Mouse (Mus musculus) layer of hippocampus, adult 2 months (tissue): Measurements from ENCODE around the gene Hba-a1. TPM values are rescaled to one million over a fixed set of nuclear protein-coding genes. Genes with fewer than 3 reads are reported as not detected.

Experiments used
- DNase-seq, 2 experiments: peaks; one replicate each; pipeline ENCODE4 v3.0.0; 2022; ENCODE audit warnings: low spot score in 2 of 2
- H3K27ac ChIP-seq: fragments of 200-600 bp; 2 replicates; pipeline ENCODE4 v1.8.1; 2022
- H3K4me3 ChIP-seq: fragments of 200-600 bp; 2 replicates; pipeline ENCODE4 v1.8.1; 2022; ENCODE audit warnings: mild to moderate bottlenecking
- CTCF ChIP-seq: fragments of 200-600 bp; conservative IDR thresholded peaks from 2 replicates; pipeline ENCODE4 v1.8.1; 2022; ENCODE audit warnings: antibody characterized with exemption, mild to moderate bottlenecking, moderate library complexity
- total RNA-seq, 2 experiments: library from RNA; stranded (reverse); gene quantifications; 2 replicates each; pipeline ENCODE4 v1.2.3; 2021

Gene Hba-a1
- total RNA-seq, 2 experiments from 2014 or later, result 315 to 509 TPM

- DNase-seq, result no peak
- Histone ChIP-seq H3K27ac (peak overlapping the region; percentile 66), H3K4me3 (no peak overlapping the region)
- no peak for TF ChIP-seq CTCF
Observed at GRCm38 (mm10) chr11:32244064-32244463, 39.2 kb upstream of the Hba-a1 start.

GRCm38 (mm10) chr11:32244617-32245016 is 38.7 kb upstream of the Hba-a1 start:
- TF ChIP-seq CTCF, result no peak
- DNase-seq, result no peak
- H3K4me3 ChIP-seq, result no peak overlapping the region
- peak overlapping the region; percentile 66 for H3K27ac ChIP-seq

- Histone ChIP-seq H3K27ac (no peak overlapping the region; the same call in 1 of the 2 replicates), H3K4me3 (no peak overlapping the region)
- TF ChIP-seq CTCF, result no peak
- DNase-seq, result no peak
Observed at GRCm38 (mm10) chr11:32245614-32246013, 37.7 kb upstream of the Hba-a1 start.

- no peak overlapping the region for H3K27ac ChIP-seq
- no peak for DNase-seq
- TF ChIP-seq CTCF, result peak; percentile 64
- no peak overlapping the region for H3K4me3 ChIP-seq
Observed at GRCm38 (mm10) chr11:32247068-32247467, 36.2 kb upstream of the Hba-a1 start.

- no peak; the same call in 1 of the 2 replicates for TF ChIP-seq CTCF
- H3K27ac ChIP-seq, result peak overlapping the region; percentile 15; the same call in 1 of the 2 replicates
- peak in 1 of 2 experiments; percentile 61 for DNase-seq
- H3K4me3 ChIP-seq, result no peak overlapping the region
Observed at GRCm38 (mm10) chr11:32248350-32248749, 35.0 kb upstream of the Hba-a1 start.

GRCm38 (mm10) chr11:32250880-32251763 is 32.2 kb upstream of the Hba-a1 start:
- DNase-seq, result no peak
- TF ChIP-seq CTCF, result no peak
- H3K4me3 ChIP-seq, result no peak overlapping the region
- no peak overlapping the region for H3K27ac ChIP-seq

GRCm38 (mm10) chr11:32253121-32253520 is 30.2 kb upstream of the Hba-a1 start:
- DNase-seq, result no peak
- TF ChIP-seq CTCF, result no peak
- Histone ChIP-seq H3K4me3 (no peak overlapping the region), H3K27ac (no peak overlapping the region)

GRCm38 (mm10) chr11:32256146-32256545 is 27.2 kb upstream of the Hba-a1 start:
- no peak for DNase-seq
- Histone ChIP-seq H3K27ac (peak overlapping the region; percentile 47; the same call in 1 of the 2 replicates), H3K4me3 (no peak overlapping the region)
- no peak for TF ChIP-seq CTCF

GRCm38 (mm10) chr11:32256566-32256965 is 26.7 kb upstream of the Hba-a1 start:
- Histone ChIP-seq H3K27ac (peak overlapping the region; percentile 47; the same call in 1 of the 2 replicates), H3K4me3 (no peak overlapping the region)
- no peak for TF ChIP-seq CTCF
- no peak for DNase-seq

- no peak for TF ChIP-seq CTCF
- no peak for DNase-seq
Observed at GRCm38 (mm10) chr11:32262674-32263415, 20.5 kb upstream of the Hba-a1 start.

GRCm38 (mm10) chr11:32265117-32265738 is 18.1 kb upstream of the Hba-a1 start:
- no peak for DNase-seq
- H3K4me3 ChIP-seq, result no peak overlapping the region
- TF ChIP-seq CTCF, result no peak
- H3K27ac ChIP-seq, result no peak overlapping the region

More at GRCm38 (mm10) chr11:32262674-32263415, 20.5 kb upstream of the Hba-a1 start:
- Histone ChIP-seq H3K4me3 (no peak overlapping the region), H3K27ac (no peak overlapping the region)

GRCm38 (mm10) chr11:32266194-32266593 is 17.1 kb upstream of the Hba-a1 start:
- Histone ChIP-seq H3K4me3 (no peak overlapping the region; the same call in 1 of the 2 replicates), H3K27ac (peak overlapping the region; percentile 3; the same call in 1 of the 2 replicates)
- no peak for TF ChIP-seq CTCF
- DNase-seq, result no peak

GRCm38 (mm10) chr11:32266776-32267175 is 16.5 kb upstream of the Hba-a1 start:
- peak overlapping the region; percentile 98 for H3K27ac ChIP-seq
- TF ChIP-seq CTCF, result no peak
- no peak for DNase-seq
- H3K4me3 ChIP-seq, result peak overlapping the region; percentile 71
